Mouse (Mus musculus): ENCODE measurements around the gene Plin5. TPM values are rescaled to one million over a fixed set of nuclear protein-coding genes. Genes with fewer than 3 reads are reported as not detected.
"Not testable (repeated sequence)": the region's sequence is repeated elsewhere in the genome, so short reads cannot be mapped to it uniquely, and the experiment has no call there.

Plin5 gene
- polyA plus RNA-seq, 1 experiment = not detected

DNA sequence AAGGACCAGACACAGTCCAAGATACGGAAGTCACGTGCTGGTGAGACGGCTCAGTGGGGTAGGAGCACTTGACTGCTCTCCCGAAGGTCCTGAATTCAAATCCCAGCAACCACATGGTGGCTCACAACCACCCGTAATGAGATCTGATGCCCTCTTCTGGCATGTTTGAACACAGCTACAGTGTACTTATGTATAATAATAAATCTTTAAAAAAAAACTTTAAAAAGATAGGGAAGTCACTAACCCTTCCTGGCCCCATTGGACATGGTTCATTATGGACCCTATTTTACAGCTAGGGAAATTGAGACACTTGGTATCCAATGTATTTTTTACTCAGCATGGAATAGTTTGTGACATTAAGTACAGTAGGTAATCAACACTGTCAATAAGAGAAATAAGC, 39.9 kb downstream of the Plin5 start:
- Histone ChIP-seq H3K36me3 (replicated peaks; ENCODE audit: low read length) (peaks cover 25% of the 10 kb centered on the region), H3K27me3 (replicated peaks) (no peaks in the 10 kb centered on the region), H3K4me1 (peaks cover 65% of the 10 kb centered on the region), H3K4me3 (replicated peaks) (no peak overlapping the region), H3K9me3 (no peaks in the 10 kb centered on the region)
- no peak for TF ChIP-seq FLI1 (IDR thresholded peaks at IDR 0.05; ENCODE audit: low read length)
- no peak for TF ChIP-seq GATA1 (IDR thresholded peaks at IDR 0.05; ENCODE audit: borderline replicate concordance, low read length)

DNA sequence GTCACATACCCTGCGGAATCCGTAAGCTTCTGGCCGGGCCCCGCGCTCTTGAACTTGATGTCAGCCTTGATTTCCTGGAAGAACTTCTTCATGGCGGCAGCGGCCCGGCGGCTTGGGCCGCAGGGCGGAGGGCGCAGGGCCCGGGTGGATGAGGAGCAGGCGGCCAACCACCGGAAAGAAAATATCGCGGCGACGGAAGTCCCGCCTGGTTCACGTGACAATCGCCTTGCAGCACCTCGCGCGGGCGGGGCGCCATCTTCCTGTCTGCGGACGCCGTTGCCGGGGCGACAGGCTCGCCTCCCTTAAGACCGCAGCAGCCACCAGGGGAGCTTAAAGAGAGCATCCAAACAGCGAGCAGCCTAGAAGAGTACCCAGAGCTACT, 42.6 kb downstream of the Plin5 start, which contains the start of gene Ubxn6:
Gene Ubxn6, minus strand, starts transcription at position 202 of the 382 bp plus-strand sequence.
- Histone ChIP-seq H3K4me1 (peaks cover 52% of the 10 kb centered on the region), H3K27me3 (replicated peaks) (no peaks in the 10 kb centered on the region), H3K4me3 (replicated peaks) (peak within 1 kb of the TSS; percentile 94), H3K9me3 (no peaks in the 10 kb centered on the region), H3K36me3 (replicated peaks; ENCODE audit: low read length) (peaks cover 38% of the 10 kb centered on the region)
- TF ChIP-seq FLI1 (IDR thresholded peaks at IDR 0.05; ENCODE audit: low read length) (0 out of 2 replicates have a peak, but pooled peaks have one; percentile 25), GATA1 (IDR thresholded peaks at IDR 0.05; ENCODE audit: borderline replicate concordance, low read length) (no peak)

DNA sequence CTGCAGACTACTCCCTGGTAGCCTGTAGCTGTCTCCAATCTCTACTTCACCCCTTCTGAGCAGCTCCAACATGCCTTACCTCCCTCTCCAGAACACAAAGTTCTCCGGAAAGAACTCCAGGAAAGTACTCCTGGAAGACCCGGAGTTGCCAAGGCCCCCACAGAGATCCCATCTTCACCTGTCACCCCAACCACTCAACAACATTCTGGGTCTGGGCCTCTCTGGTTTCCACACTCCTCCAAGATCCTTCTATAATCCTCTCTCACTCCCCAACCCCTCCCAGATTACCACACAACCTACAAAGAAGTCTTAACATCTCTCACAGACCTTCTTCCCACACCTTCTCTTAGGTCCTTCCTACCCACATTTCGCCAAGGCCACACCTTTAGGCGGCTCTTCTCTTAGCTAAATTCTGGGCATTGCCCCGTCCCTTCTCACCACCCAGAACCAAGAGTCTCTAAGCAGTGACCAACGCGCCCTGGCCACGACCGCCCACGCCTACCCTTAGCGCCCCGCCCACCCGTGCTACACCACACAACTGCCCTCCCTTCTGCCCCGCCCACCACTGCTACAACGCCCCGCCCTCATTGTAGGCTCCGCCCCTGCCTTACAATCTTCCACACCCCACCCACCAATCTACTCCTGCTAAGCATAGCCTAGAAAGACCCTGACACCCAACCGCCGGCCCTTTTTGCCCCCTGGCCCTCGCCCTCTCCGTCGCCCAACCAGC, 43.1 kb downstream of the Plin5 start:
- H3K27me3 ChIP-seq (replicated peaks) = no peaks in the 10 kb centered on the region
- peaks cover 44% of the 10 kb centered on the region for H3K36me3 ChIP-seq (replicated peaks; ENCODE audit: low read length)
- TF ChIP-seq GATA1 (IDR thresholded peaks at IDR 0.05; ENCODE audit: borderline replicate concordance, low read length) (no peak), FLI1 (IDR thresholded peaks at IDR 0.05; ENCODE audit: low read length) (no peak)
- H3K4me1 ChIP-seq = peaks cover 53% of the 10 kb centered on the region
- H3K9me3 ChIP-seq = no peaks in the 10 kb centered on the region
- H3K4me3 ChIP-seq (replicated peaks) = peak overlapping the region; percentile 94

DNA sequence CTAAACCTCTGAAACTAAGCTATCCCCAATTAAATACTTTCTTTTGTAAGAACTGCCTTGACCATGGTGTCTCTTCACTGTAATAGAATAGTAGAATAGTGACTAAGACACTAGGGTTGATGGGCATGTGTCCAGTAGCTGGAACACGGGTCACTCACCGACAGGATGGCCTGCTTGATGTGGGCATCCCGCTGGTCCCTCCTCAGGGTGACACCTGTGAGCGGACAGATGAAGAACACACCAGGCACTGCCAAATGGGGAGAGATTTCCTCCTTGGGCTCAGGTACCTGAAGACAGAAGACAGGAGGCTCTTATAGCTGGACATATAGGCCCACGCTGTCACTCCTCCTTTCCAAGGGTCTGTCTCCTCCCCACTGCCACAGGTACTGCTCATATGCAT, 45.2 kb downstream of the Plin5 start:
- Histone ChIP-seq H3K4me1 (peaks cover 64% of the 10 kb centered on the region), H3K9me3 (no peaks in the 10 kb centered on the region), H3K36me3 (replicated peaks; ENCODE audit: low read length) (peaks cover 64% of the 10 kb centered on the region), H3K4me3 (replicated peaks) (no peak overlapping the region), H3K27me3 (replicated peaks) (no peaks in the 10 kb centered on the region)
- TF ChIP-seq GATA1 (IDR thresholded peaks at IDR 0.05; ENCODE audit: borderline replicate concordance, low read length) = no peak
- TF ChIP-seq FLI1 (IDR thresholded peaks at IDR 0.05; ENCODE audit: low read length) = no peak

DNA sequence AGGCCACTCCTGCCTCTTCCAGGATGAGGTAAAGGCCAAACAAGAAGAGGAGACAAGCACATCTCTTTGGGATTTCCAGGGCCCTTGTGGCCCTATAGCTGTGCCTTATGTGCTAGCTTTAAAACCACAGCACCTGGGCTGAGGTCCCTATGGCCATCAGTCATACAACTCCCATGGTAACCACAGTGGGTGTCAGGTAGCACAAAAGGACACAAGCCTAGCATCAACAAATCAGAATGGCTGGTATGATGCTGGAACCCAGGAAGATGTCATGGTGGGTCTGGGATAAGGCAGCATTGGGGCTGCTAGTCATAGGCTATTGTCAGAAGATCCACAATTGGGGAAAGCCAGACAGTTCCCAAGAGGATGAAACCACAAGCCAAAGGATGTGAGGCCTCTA, 46.3 kb downstream of the Plin5 start:
- no peaks in the 10 kb centered on the region for H3K27me3 ChIP-seq (replicated peaks)
- H3K4me3 ChIP-seq (replicated peaks) = no peak overlapping the region
- TF ChIP-seq GATA1 (IDR thresholded peaks at IDR 0.05; ENCODE audit: borderline replicate concordance, low read length) (no peak), FLI1 (IDR thresholded peaks at IDR 0.05; ENCODE audit: low read length) (no peak)
- H3K4me1 ChIP-seq = peaks cover 75% of the 10 kb centered on the region
- 0 out of 2 replicates have a peak, but pooled peaks cover 3% of the 10 kb centered on the region for H3K9me3 ChIP-seq
- peaks cover 74% of the 10 kb centered on the region for H3K36me3 ChIP-seq (replicated peaks; ENCODE audit: low read length)

DNA sequence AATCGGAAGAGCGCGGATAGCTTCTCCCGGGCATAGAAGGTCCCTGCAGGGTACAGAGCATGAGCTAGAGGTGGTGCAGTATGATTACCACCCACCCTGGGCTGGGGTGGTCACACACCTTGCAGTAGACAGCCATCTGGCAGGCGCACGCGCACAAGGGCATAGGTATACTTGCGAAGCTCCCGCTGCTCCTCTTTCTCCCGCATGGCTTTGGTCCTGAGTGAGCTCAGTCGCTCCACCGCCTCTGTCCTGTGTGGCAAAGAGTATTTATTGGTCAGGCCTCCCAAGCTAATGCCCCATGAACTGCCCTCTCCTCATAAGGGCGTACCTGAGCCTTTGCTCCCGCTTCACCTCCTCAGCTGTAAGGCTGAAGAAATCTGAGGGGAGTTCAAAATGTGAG, 48.3 kb downstream of the Plin5 start:
- Histone ChIP-seq H3K4me1 (peaks cover 80% of the 10 kb centered on the region), H3K4me3 (replicated peaks) (no peak overlapping the region), H3K36me3 (replicated peaks; ENCODE audit: low read length) (peaks cover 93% of the 10 kb centered on the region), H3K9me3 (0 out of 2 replicates have a peak, but pooled peaks cover 6% of the 10 kb centered on the region), H3K27me3 (replicated peaks) (no peaks in the 10 kb centered on the region)
- TF ChIP-seq GATA1 (IDR thresholded peaks at IDR 0.05; ENCODE audit: borderline replicate concordance, low read length) = no peak
- TF ChIP-seq FLI1 (IDR thresholded peaks at IDR 0.05; ENCODE audit: low read length) = no peak

DNA sequence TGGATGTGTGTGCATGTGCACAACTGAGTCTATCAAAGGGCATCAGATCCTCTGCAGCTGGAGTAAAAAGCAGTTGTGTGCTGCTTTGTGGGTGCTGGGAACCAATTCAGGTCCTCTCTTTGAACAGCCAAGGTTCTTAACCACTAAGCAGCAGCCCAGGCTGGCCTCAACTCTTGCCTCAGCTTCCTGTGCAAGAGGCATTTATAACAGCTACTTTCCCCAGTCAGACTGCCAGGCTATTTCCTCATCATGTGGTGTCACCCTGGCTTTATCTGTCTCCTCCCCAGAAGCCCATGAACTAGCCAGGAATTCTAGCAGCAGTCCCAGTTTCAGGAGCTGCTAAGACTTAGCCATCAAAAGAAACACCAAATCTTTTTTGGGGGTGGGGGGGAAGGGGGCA, 50.9 kb downstream of the Plin5 start:
- TF ChIP-seq FLI1 (IDR thresholded peaks at IDR 0.05; ENCODE audit: low read length) (no peak), GATA1 (IDR thresholded peaks at IDR 0.05; ENCODE audit: borderline replicate concordance, low read length) (no peak)
- Histone ChIP-seq H3K9me3 (0 out of 2 replicates have a peak, but pooled peaks cover 6% of the 10 kb centered on the region), H3K27me3 (replicated peaks) (no peaks in the 10 kb centered on the region), H3K36me3 (replicated peaks; ENCODE audit: low read length) (peaks cover 98% of the 10 kb centered on the region), H3K4me3 (replicated peaks) (peak overlapping the region; percentile 2), H3K4me1 (peaks cover 67% of the 10 kb centered on the region)

DNA sequence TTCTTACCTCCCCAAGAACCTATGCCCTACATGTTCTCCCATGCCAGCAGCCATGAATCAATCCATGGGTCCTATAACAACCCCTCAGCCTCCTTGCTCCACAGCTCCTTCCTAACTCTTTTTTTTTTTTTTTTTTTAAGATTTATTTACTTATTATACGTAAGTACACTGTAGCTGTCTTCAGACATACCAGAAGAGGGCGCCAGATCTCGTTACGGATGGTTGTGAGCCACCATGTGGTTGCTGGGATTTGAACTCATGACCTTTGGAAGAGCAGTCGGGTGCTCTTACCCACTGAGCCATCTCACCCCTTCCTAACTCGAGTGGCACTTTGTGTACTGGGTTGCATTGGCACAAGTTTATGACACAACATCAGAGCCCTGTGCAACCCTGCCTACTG, 51.7 kb downstream of the Plin5 start:
- not testable (repeated sequence) for H3K4me3 ChIP-seq (replicated peaks); H3K27me3 ChIP-seq (replicated peaks); H3K9me3 ChIP-seq
- H3K36me3 ChIP-seq (replicated peaks; ENCODE audit: low read length) = peaks cover 98% of the 10 kb centered on the region
- peaks cover 60% of the 10 kb centered on the region for H3K4me1 ChIP-seq

DNA sequence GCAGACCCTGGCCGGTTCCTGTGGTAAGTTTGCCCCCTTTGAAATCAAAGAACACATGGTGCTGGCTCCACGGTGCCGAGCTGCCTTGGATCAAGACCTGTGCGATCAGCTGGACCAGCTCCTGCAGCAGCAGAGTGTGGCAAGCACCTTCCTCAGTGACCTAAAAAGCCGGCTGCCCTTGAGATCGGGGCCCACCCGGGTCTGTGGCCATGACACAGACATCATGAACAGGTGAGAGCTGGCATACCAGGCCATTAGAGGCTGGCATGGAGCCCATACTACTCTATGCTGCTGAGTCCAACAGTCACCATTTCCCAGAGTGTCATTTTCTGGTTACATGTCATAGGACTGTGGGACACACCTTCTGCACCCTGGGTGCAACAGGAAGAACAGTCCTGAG, 55.3 kb downstream of the Plin5 start:
- 0 out of 2 replicates have a peak, but pooled peaks cover 6% of the 10 kb centered on the region for H3K9me3 ChIP-seq
- peaks cover 37% of the 10 kb centered on the region for H3K4me1 ChIP-seq
- peaks cover 97% of the 10 kb centered on the region for H3K36me3 ChIP-seq (replicated peaks; ENCODE audit: low read length)
- H3K27me3 ChIP-seq (replicated peaks) = no peaks in the 10 kb centered on the region
- TF ChIP-seq GATA1 (IDR thresholded peaks at IDR 0.05; ENCODE audit: borderline replicate concordance, low read length) (no peak), FLI1 (IDR thresholded peaks at IDR 0.05; ENCODE audit: low read length) (no peak)
- no peak overlapping the region for H3K4me3 ChIP-seq (replicated peaks)

Other genes with a start within 250 kb of the Plin5 start
- 0.16 TPM in 1 of 2 replicates, not detected in the other for gene Zfp119a, start 238.7 kb downstream of the Plin5 start, polyA plus RNA-seq (2012; ENCODE audit: insufficient read depth, low replicate concordance)
- 0.98 TPM in 1 of 2 replicates, not detected in the other for gene Zfp959, start 225.5 kb downstream of the Plin5 start, polyA plus RNA-seq (2012; ENCODE audit: insufficient read depth, low replicate concordance)
- 0.12 TPM in 1 of 2 replicates, not detected in the other for gene Zfp119b, start 168.1 kb downstream of the Plin5 start, polyA plus RNA-seq (2012; ENCODE audit: insufficient read depth, low replicate concordance)
- gene Ebi3, start 165.0 kb downstream of the Plin5 start, polyA plus RNA-seq (2012; ENCODE audit: insufficient read depth, low replicate concordance) = 114 and 143 TPM in 2 replicates
- gene Yju2, start 158.5 kb downstream of the Plin5 start, polyA plus RNA-seq (2012; ENCODE audit: insufficient read depth, low replicate concordance) = 15.6 and 33.1 TPM in 2 replicates
- gene Shd, start 147.1 kb downstream of the Plin5 start, polyA plus RNA-seq (2012; ENCODE audit: insufficient read depth, low replicate concordance) = 2.9 and 15.1 TPM in 2 replicates
- gene Fsd1, start 131.1 kb downstream of the Plin5 start, polyA plus RNA-seq (2012; ENCODE audit: insufficient read depth, low replicate concordance) = not detected in 2 replicates
- 0.21 TPM in 1 of 2 replicates, not detected in the other for gene Stap2, start 112.0 kb downstream of the Plin5 start, polyA plus RNA-seq (2012; ENCODE audit: insufficient read depth, low replicate concordance)
- 4.4 and 22.7 TPM in 2 replicates for gene Mpnd, start 111.9 kb downstream of the Plin5 start, polyA plus RNA-seq (2012; ENCODE audit: insufficient read depth, low replicate concordance)
- gene Sh3gl1, start 81.0 kb downstream of the Plin5 start, polyA plus RNA-seq (2012; ENCODE audit: insufficient read depth, low replicate concordance) = 115 and 286 TPM in 2 replicates
- gene Chaf1a, start 77.2 kb downstream of the Plin5 start, polyA plus RNA-seq (2012; ENCODE audit: insufficient read depth, low replicate concordance) = 17.0 and 33.8 TPM in 2 replicates
- 75.0 and 97.7 TPM in 2 replicates for gene Ubxn6, start 42.6 kb downstream of the Plin5 start, polyA plus RNA-seq (2012; ENCODE audit: insufficient read depth, low replicate concordance)
- 93.5 and 279 TPM in 2 replicates for gene Hdgfl2, start 38.0 kb downstream of the Plin5 start, polyA plus RNA-seq (2012; ENCODE audit: insufficient read depth, low replicate concordance)
- gene Plin4, start 7.8 kb downstream of the Plin5 start, polyA plus RNA-seq (2012; ENCODE audit: insufficient read depth, low replicate concordance) = not detected in 2 replicates
- 2.7 TPM in 1 of 2 replicates, not detected in the other for gene Lrg1, start 4.4 kb upstream of the Plin5 start, polyA plus RNA-seq (2012; ENCODE audit: insufficient read depth, low replicate concordance)
- 19.4 and 37.0 TPM in 2 replicates for gene Sema6b, start 22.7 kb upstream of the Plin5 start, polyA plus RNA-seq (2012; ENCODE audit: insufficient read depth, low replicate concordance)
- gene Tnfaip8l1, start 44.9 kb upstream of the Plin5 start, polyA plus RNA-seq (2012; ENCODE audit: insufficient read depth, low replicate concordance) = 0.94 and 3.0 TPM in 2 replicates
- 13.4 and 39.8 TPM in 2 replicates for gene Mydgf, start 66.3 kb upstream of the Plin5 start, polyA plus RNA-seq (2012; ENCODE audit: insufficient read depth, low replicate concordance)
- 55.6 and 60.2 TPM in 2 replicates for gene Dpp9, start 101.3 kb upstream of the Plin5 start, polyA plus RNA-seq (2012; ENCODE audit: insufficient read depth, low replicate concordance)
- gene Fem1a, start 139.2 kb upstream of the Plin5 start, polyA plus RNA-seq (2012; ENCODE audit: insufficient read depth, low replicate concordance) = 9.5 and 11.2 TPM in 2 replicates
- gene Ticam1, start 159.2 kb upstream of the Plin5 start, polyA plus RNA-seq (2012; ENCODE audit: insufficient read depth, low replicate concordance) = 13.7 and 27.2 TPM in 2 replicates
- gene Plin3, start 175.3 kb upstream of the Plin5 start, polyA plus RNA-seq (2012; ENCODE audit: insufficient read depth, low replicate concordance) = 4.6 and 21.3 TPM in 2 replicates
- gene Arrdc5, start 182.7 kb upstream of the Plin5 start, polyA plus RNA-seq (2012; ENCODE audit: insufficient read depth, low replicate concordance) = not detected in 2 replicates
- 12.4 and 22.6 TPM in 2 replicates for gene Uhrf1, start 185.7 kb upstream of the Plin5 start, polyA plus RNA-seq (2012; ENCODE audit: insufficient read depth, low replicate concordance)
- gene Kdm4b, start 208.5 kb upstream of the Plin5 start, polyA plus RNA-seq (2012; ENCODE audit: insufficient read depth, low replicate concordance) = 31.1 and 55.9 TPM in 2 replicates